Mouse (Mus musculus) midbrain, embryonic 11.5 days (tissue): ENCODE measurements around the gene Zfp512b. TPM values are rescaled to one million over a fixed set of nuclear protein-coding genes. Genes with fewer than 3 reads are reported as not detected.

Experiments used
- ATAC-seq: fragments of 200-750 bp; cut with Nextera tagmentation; 2 replicates; pipeline ENCODE4 v1.8.0; 2017; ENCODE audit warnings: moderate TSS enrichment, moderate library complexity; ENCODE audit not compliant: low FRiP score
- DNase-seq: peaks from one replicate; pipeline ENCODE4 v3.0.0; 2015; ENCODE audit warnings: low spot score; ENCODE audit errors: missing footprints
- H3K27ac ChIP-seq: fragments of 300-500 bp; sonication (generic); 2 replicates; pipeline ENCODE4 v1.5.1; 2014; ENCODE audit warnings: low read depth, low read length
- H3K27me3 ChIP-seq: fragments of 300-500 bp; sonication (generic); 2 replicates; pipeline ENCODE4 v1.6.1; 2014; ENCODE audit warnings: mild to moderate bottlenecking, low read length, moderate library complexity, mixed read lengths; ENCODE audit not compliant: control insufficient read depth, insufficient read depth
- H3K36me3 ChIP-seq: fragments of 300-500 bp; sonication (generic); 2 replicates; pipeline ENCODE4 v1.6.1; 2014; ENCODE audit warnings: mild to moderate bottlenecking, low read length, moderate library complexity, mixed read lengths; ENCODE audit not compliant: control insufficient read depth, insufficient read depth
- H3K4me1 ChIP-seq: fragments of 300-500 bp; sonication (generic); 2 replicates; pipeline ENCODE4 v1.6.1; 2014; ENCODE audit warnings: low read length; ENCODE audit not compliant: control insufficient read depth, insufficient read depth
- H3K4me2 ChIP-seq: fragments of 300-500 bp; sonication (generic); 2 replicates; pipeline ENCODE4 v1.6.1; 2014; ENCODE audit warnings: mild to moderate bottlenecking, moderate library complexity
- H3K4me3 ChIP-seq: fragments of 300-500 bp; sonication (generic); 2 replicates; pipeline ENCODE4 v1.5.1; 2014; ENCODE audit warnings: low read depth, low read length
- H3K9ac ChIP-seq: fragments of 300-500 bp; sonication (generic); 2 replicates; pipeline ENCODE4 v1.6.1; 2014; ENCODE audit warnings: low read length
- H3K9me3 ChIP-seq: fragments of 300-500 bp; sonication (generic); 2 replicates; pipeline ENCODE4 v1.6.1; 2016; ENCODE audit warnings: low read length; ENCODE audit not compliant: control insufficient read depth
- WGBS: fragments of 180-500 bp; shearing (Covaris S2); extraction: QIAGEN DNeasy Blood & Tissue Kit; methylation state at CpG from one replicate; pipeline ENCODE4 v1.1.7; 2014; 5-methylcytosine and 5-hydroxymethylcytosine counted together
- polyA plus RNA-seq: library from polyadenylated mRNA; unstranded; fragments of >200 nt; fragmentation: Nextera tagmentation; extraction: Ambion mirVana; gene quantifications from 2 replicates; pipeline ENCODE4 v1.2.1, GENCODE M21; 2014

Zfp512b gene
- polyA plus RNA-seq, 1 experiment from 2014 or later: 27.0 TPM

DNA sequence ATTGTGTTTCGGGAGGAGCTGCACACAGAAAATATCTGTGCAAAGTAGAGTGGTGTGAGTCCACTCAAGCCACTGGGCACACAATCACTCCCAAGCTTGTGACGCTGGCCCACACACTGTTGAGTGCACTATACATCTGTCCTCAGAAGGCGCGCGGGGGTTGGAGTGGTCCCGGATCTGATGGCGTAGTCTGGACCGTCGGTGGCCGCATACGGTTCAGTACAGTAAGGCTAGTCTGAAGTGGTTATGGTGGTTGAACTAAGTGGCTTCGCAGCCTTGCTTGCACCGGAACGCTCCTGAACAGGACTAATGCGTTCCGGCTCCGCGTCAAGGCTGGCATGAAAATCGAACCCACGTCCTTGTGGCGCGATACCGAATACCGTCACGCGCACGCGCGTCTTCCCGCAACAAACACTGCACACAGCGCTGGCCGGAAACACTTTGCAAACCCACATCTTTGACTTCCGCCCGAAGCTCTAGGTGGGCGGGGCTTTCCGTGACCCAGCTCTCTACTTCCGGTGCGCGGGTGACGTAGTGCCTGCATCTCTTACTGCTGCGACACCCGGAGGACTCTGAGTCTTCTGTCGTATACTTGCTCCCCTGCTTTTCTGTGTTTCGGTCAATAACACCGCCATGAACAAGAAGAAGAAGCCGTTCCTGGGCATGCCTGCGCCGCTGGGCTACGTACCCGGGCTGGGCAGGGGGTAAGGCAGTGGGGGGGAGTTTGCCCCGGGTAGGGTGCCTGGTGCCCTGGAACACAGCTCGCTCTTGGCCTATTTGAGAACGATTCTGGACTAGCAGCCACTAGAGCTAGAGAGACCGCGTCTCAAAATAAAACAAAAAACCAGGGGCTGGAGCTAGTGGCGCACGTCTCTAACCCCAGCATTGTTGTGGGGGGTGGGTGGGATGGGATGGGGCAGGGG lies 8.5 kb upstream of the Zfp512b start:
- Histone ChIP-seq H3K27ac (no peak overlapping the region), H3K36me3 (no peaks in the 10 kb centered on the region), H3K4me1 (peaks cover 17% of the 10 kb centered on the region), H3K9me3 (no peaks in the 10 kb centered on the region), H3K4me2 (peak overlapping the region; percentile 71), H3K4me3 (peak overlapping the region; percentile 84), H3K9ac (peak overlapping the region; percentile 87), H3K27me3 (no peaks in the 10 kb centered on the region)
- peak; percentile 100 for DNase-seq
- peak; percentile 95 for ATAC-seq
- WGBS: 2% methylated on average over 57 of the region's 57 CpGs

DNA sequence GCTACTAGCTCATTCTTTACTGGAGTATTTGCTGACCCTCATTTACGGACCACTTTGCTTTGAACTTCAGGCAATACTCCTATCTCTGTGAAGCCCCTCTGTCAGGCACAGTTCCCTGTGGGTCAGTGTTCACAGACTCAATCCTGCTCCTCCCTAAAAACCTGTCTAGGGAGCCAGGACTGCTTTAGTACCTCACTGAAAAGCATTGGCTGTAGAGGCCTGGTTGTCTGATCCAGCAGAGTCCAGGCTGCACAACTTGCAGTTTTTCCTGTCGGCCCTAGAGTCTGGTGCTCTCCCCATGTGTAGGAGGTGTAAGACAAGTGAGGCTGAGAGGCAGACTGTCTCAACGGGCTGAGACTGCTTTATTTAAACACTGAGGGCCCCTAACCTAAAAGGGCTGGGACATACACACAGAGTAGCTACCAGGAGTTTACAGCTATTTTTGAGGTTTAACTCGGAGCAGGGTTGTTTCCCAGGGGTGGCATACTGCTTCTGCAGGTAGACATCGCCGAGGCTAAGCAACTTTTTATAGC lies 7.7 kb upstream of the Zfp512b start:
- Histone ChIP-seq H3K4me2 (peak overlapping the region; percentile 71), H3K9ac (peak overlapping the region; percentile 87), H3K4me1 (peaks cover 17% of the 10 kb centered on the region), H3K4me3 (peak overlapping the region; percentile 84), H3K27me3 (no peaks in the 10 kb centered on the region), H3K9me3 (no peaks in the 10 kb centered on the region), H3K36me3 (no peaks in the 10 kb centered on the region), H3K27ac (no peak overlapping the region)
- DNase-seq: no peak
- WGBS: 72% methylated on average over 6 of the region's 6 CpGs
- no peak for ATAC-seq

DNA sequence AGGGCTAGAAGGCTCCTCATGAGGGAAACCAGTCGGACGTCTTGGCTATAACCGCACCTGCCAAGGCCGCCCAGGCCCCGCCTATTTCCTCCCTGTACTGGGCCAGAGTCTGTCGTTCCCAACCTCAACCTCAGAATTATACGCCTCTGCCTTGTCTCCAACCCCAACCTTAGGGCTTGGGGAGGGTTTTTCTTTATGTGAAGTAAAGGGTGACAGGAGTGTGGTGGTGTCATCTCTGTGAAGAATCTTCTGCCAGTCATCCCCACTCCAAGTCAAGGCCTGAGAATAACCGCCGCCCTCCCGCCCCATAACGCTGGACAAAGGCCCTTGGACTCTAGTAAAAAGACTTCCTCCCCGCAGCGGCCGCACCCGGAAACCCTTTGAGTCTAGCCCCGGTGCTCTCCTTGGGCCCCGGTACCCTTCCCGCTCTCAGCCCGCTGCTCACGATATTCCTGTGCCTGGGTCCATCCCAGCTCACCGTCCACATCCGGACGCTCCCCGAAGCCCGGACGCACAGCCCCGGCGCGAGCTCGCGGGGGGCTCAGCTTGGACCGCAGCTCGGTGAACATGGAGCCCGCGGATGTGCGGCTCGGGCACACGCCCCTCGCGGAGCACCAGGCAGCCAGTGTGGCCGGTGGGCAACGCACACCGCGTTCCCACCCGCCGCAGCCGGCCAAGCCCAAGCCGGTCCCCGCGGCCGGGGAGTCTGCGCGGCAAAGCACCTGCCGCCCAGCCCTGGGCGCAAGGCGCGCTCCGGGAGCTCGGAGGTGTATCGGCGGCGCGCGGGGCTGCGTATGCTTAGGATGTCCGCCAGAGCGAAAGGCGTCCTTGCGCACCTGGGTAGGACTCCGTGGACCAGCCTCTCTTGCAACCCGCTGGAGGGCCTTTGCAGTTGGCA lies 6.1 kb upstream of the Zfp512b start, which contains the start of gene Samd10:
TSS of gene Samd10 (minus strand) at position 759 of the 898 bp plus-strand sequence.
- 1% methylated on average over 71 of the region's 71 CpGs for WGBS
- Histone ChIP-seq H3K4me2 (peak within 1 kb of the TSS; percentile 93), H3K9ac (peak within 1 kb of the TSS; percentile 96), H3K27me3 (no peaks in the 10 kb centered on the region), H3K27ac (peak within 1 kb of the TSS; percentile 71), H3K36me3 (no peaks in the 10 kb centered on the region), H3K4me3 (peak within 1 kb of the TSS; percentile 71), H3K4me1 (peaks cover 17% of the 10 kb centered on the region), H3K9me3 (no peaks in the 10 kb centered on the region)
- ATAC-seq (peak; percentile 26), DNase-seq (peak; percentile 96)

DNA sequence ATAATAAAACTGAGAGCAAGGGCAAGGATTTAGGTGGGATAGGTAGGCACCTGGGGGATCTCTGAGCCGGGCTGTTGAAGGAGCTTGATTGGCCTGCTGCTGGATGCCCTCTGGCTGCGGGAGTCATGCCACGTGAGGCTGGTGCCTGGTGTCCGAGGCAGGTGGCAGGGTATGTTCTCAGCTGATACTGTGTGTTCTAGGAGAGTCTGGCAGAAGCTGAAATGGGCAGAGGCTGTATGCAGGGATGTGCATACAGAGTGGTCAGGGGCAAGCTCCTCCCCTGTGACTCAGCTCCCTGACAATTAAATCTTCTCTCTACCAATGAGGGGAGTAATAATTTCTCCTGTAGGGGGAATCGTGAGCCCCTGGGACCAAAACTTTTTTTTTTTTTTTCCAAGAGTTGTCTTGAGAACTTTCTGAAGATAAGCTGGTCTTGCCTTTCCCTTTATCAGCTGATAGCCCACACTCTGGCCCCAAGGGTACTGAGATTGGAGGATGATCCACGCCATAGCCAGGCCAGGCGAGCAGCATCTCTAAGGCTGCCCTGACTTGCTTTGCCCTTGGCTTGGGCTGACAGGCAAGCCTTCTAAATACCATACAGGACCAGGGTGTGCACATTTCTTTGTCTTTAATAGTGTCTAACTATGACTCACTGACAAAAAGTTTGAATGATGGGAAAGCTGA lies 4.9 kb upstream of the Zfp512b start:
- H3K4me3 ChIP-seq: no peak overlapping the region
- no peak for ATAC-seq
- peak overlapping the region; percentile 93 for H3K4me2 ChIP-seq
- WGBS: 70% methylated on average over 7 of the region's 7 CpGs
- no peaks in the 10 kb centered on the region for H3K36me3 ChIP-seq
- DNase-seq: peak; percentile 77
- H3K27me3 ChIP-seq: no peaks in the 10 kb centered on the region
- H3K27ac ChIP-seq: no peak overlapping the region
- H3K9ac ChIP-seq: no peak overlapping the region
- H3K9me3 ChIP-seq: no peaks in the 10 kb centered on the region
- H3K4me1 ChIP-seq: peaks cover 20% of the 10 kb centered on the region

DNA sequence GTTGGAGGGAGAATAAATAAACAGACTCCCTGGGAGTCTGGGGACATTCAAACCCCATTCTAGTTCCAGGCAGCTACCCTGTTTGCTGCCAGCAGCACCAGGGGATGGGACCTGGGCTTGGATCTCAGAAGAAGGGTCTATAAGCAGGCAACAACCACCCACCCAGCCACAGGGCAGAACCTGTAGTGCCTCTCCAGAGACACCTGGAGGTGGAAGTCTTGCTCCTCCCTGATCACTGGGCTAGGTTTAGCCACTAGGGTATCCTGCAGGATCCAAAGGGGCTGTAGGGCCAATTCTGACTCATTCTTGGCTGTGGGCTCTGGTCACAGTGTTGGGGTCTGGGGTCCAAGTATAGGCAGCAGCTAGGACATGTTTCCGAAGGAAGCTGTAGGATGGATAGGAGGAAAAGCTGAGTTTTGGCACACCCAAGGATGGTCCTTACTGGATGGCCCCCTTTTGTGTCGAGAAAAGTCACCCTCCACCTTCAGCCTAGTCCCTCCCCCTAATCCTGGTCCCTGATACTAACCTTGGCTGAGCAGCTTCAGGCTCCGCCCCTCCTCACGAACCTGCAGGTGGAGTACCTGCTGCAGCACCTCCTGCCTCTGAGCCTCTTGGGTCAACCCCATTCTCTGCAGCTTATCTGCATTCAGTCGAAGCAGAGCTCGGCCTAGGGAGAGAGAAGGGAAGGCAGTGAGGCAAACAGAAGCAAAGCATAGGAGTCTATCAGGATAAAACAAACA lies 3.8 kb upstream of the Zfp512b start:
- Histone ChIP-seq H3K9ac (no peak overlapping the region), H3K4me2 (no peak overlapping the region), H3K9me3 (no peaks in the 10 kb centered on the region), H3K4me3 (no peak overlapping the region), H3K4me1 (peaks cover 21% of the 10 kb centered on the region), H3K36me3 (no peaks in the 10 kb centered on the region), H3K27me3 (no peaks in the 10 kb centered on the region), H3K27ac (no peak overlapping the region)
- ATAC-seq (no peak), DNase-seq (no peak)
- WGBS: 59% methylated on average over 6 of the region's 6 CpGs

DNA sequence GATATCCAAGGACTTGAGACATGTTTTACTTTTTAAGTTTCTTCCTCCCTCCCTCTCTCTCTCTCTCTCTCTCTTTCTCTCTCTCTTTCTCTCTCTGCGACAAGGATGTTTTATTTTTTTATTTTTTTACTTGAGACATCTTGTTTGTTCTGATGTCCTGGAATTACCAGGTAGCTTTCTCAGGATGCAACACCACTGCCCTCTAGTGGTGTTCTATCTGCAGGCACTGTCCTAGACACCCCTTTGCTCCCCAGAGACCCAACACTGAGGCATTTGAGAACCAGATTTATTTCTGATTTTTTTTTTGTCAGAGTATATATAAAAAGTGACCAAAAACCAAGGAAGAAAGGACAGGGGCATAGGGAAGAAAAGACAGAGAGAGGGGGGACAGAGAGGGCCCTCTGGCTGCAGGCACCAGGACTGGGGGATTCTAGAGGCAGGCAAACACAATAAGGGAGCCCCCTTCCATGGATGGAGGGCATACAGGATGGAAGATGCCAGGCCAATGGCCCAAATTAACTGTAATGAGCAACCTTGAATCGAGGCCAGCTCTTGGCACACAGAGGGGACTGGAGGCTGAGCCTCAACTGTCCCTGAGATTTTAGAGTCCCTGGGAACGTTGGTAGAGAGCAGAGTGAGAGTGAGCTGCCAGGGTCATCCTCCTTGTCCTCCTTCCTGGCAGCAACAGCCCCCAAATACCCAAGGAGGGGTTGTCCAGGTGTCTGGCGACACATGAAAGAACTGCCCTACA lies 2.5 kb upstream of the Zfp512b start:
- 81% methylated on average over 4 of the region's 4 CpGs for WGBS
- no peak overlapping the region for H3K4me3 ChIP-seq
- no peaks in the 10 kb centered on the region for H3K36me3 ChIP-seq
- no peak overlapping the region for H3K27ac ChIP-seq
- no peaks in the 10 kb centered on the region for H3K9me3 ChIP-seq
- no peak overlapping the region for H3K4me2 ChIP-seq
- ATAC-seq (no peak), DNase-seq (no peak)
- H3K4me1 ChIP-seq: peaks cover 19% of the 10 kb centered on the region
- no peak overlapping the region for H3K9ac ChIP-seq
- H3K27me3 ChIP-seq: no peaks in the 10 kb centered on the region

DNA sequence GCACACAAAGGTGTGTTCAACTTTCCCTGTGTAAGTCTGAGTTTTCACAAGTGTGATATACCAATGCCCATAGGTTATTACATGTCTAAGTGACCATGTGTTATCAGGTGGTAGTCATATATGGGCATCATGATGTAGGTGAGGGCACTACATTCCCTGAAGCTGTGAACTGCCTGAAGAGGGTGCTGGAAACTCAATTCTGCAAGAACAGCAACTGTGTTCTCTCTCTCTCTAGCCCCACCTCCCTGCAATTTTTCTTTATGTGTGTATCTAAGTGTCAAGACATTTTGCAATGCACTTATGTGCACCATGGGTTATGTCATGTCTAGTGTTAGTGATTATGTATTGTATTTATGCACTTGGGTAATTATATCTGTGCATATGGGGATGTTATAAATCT lies 1.3 kb upstream of the Zfp512b start:
- peaks cover 17% of the 10 kb centered on the region for H3K4me1 ChIP-seq
- H3K9me3 ChIP-seq: no peaks in the 10 kb centered on the region
- H3K9ac ChIP-seq: no peak overlapping the region
- H3K36me3 ChIP-seq: peaks cover 3% of the 10 kb centered on the region; the same call in 1 of the 2 replicates
- no peak overlapping the region for H3K4me2 ChIP-seq
- H3K4me3 ChIP-seq: no peak overlapping the region
- no peak for ATAC-seq
- no peaks in the 10 kb centered on the region for H3K27me3 ChIP-seq
- H3K27ac ChIP-seq: no peak overlapping the region
- DNase-seq: no peak
